Mouse (Mus musculus) ES-E14 (cell line): ENCODE data around the gene Grm1.

Source experiments
- CHD2 ChIP-seq: IDR thresholded peaks from 2 replicates; pipeline ENCODE4 v1.6.1; 2014; ENCODE audit warnings: mild to moderate bottlenecking, low read depth, low read length, inconsistent platforms
- HCFC1 ChIP-seq: IDR thresholded peaks from 2 replicates; pipeline ENCODE4 v1.6.1; 2012; ENCODE audit warnings: low read length, inconsistent platforms, borderline replicate concordance; ENCODE audit not compliant: insufficient read depth
- MAFK ChIP-seq: IDR thresholded peaks from 2 replicates; pipeline ENCODE4 v1.6.1; 2014; ENCODE audit warnings: mild to moderate bottlenecking, low read depth, low read length, inconsistent platforms; ENCODE audit not compliant: insufficient read depth
- ZNF384 ChIP-seq: IDR thresholded peaks from 2 replicates; pipeline ENCODE4 v1.6.1; 2012; ENCODE audit warnings: low read depth, low read length, inconsistent platforms

DNA sequence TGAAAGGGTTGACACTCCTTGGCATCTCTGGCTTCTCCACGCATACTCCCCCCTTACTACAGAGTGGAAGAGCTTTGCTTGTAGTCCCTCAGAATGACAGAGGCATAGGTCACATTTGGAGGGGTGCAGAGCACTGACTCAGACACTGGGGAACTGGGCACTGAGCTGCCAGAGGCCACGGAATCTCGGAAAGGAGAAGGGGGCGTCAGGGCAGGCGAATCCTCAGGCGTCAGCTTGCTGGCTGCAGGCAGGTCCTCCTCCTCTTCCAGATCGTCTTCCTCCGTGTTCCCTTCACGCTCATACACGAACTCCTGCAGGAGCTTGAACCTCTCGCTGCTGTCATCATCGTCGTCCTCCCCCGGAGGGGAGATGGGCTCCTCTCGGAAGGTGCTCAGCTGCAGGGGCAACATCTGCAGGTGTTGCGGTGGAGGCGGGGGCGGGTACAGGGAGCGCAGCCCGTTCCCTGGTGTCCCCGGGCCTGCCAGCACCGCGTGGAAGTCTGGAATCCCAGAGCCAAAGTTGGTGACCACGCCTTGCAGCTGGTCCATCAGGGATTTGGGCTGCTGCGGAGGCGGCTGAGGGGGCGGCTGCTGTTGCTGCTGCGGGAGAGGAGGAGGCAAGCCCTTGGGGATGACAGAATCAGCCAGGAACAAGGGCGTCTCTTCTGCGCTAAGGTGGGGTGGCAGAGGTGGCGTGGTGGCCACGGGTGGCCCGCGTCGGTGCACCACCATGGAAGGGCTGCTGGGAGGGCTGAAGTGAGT is 393.1 kb downstream of the Grm1 start:
- TF ChIP-seq CHD2 (no peak), MAFK (no peak), HCFC1 (no peak), ZNF384 (no peak)
